Mouse (Mus musculus) CH12.LX (cell line): ENCODE measurements at regions not wholly inside any gene's neighbourhood (a gene's known extent, or its start where the extent isn't known, plus 50 kb on each side); places are given as distances from the start of the nearest gene placed in this dataset.

Experiments used
- DNase-seq: peaks from one replicate; pipeline ENCODE4 v3.0.0-alpha.2; 2013; ENCODE audit errors: extremely low read depth
- H3K27ac ChIP-seq: 2 replicates; pipeline ENCODE4 v1.5.1; 2012; ENCODE audit warnings: low read depth, mild to moderate bottlenecking, control low read depth, moderate library complexity; ENCODE audit not compliant: insufficient read depth
- H3K27me3 ChIP-seq: replicated peaks from 2 replicates; pipeline ENCODE3; 2012; ENCODE audit warnings: inconsistent platforms
- H3K36me3 ChIP-seq, 2 experiments: replicated peaks in 1 of 2; 2 replicates each; pipeline versions ENCODE3 to v1.6.1; 2012; ENCODE audit warnings: inconsistent platforms in 1 of 2, low read length in 1 of 2, mild to moderate bottlenecking in 1 of 2, mixed read lengths in 1 of 2, moderate library complexity in 1 of 2; ENCODE audit not compliant: control insufficient read depth in 1 of 2, insufficient read depth in 1 of 2
- H3K4me1 ChIP-seq, 2 experiments: 2 replicates each; pipeline ENCODE4 v1.6.1; 2012; ENCODE audit warnings: inconsistent platforms in 1 of 2, moderate library complexity in 1 of 2; ENCODE audit not compliant: insufficient read depth in 2 of 2, control insufficient read depth in 1 of 2
- H3K4me2 ChIP-seq: 2 replicates; pipeline ENCODE4 v1.6.1; 2012; ENCODE audit warnings: low read depth, mild to moderate bottlenecking, control low read depth; ENCODE audit not compliant: poor library complexity, insufficient read depth, severe bottlenecking
- H3K4me3 ChIP-seq, 3 experiments: fragments of 150-350 bp in 1 of 3; sonication (generic) in 1 of 3; replicated peaks in 1 of 3; 2 replicates each; pipeline versions ENCODE3 to v1.5.1; 2011 to 2012; ENCODE audit warnings: low read depth in 2 of 3, low read length in 2 of 3, mild to moderate bottlenecking in 2 of 3, moderate library complexity in 2 of 3, control low read depth in 1 of 3, improper control_type of control experiment in 1 of 3, inconsistent platforms in 1 of 3, mixed read lengths in 1 of 3; ENCODE audit not compliant: poor library complexity in 1 of 3
- H3K79me2 ChIP-seq: replicated peaks from 2 replicates; pipeline ENCODE4 v1.6.1; 2012; ENCODE audit warnings: mild to moderate bottlenecking, moderate library complexity; ENCODE audit not compliant: control insufficient read depth, poor library complexity, insufficient read depth, severe bottlenecking; ENCODE audit errors: extremely low read depth
- H3K9ac ChIP-seq: 2 replicates; pipeline ENCODE4 v1.6.1; 2012; ENCODE audit warnings: low read depth, mild to moderate bottlenecking, control low read depth, moderate library complexity; ENCODE audit not compliant: insufficient read depth
- H3K9me3 ChIP-seq: replicated peaks from 2 replicates; pipeline ENCODE3; 2012; ENCODE audit warnings: low read length, inconsistent platforms, mixed read lengths
- CHD1 ChIP-seq: IDR thresholded peaks from 2 replicates; pipeline ENCODE4 v1.6.1; 2012; ENCODE audit warnings: low read depth, low read length, improper control_type of control experiment, inconsistent platforms
- CTCF ChIP-seq, 2 experiments: IDR thresholded peaks in 1 of 2; conservative IDR thresholded peaks in 1 of 2; 2 replicates each; pipeline ENCODE4 v1.5.1; 2011 to 2012; ENCODE audit warnings: low read depth in 2 of 2, low read length in 2 of 2, improper control_type of control experiment in 1 of 2, inconsistent platforms in 1 of 2, mild to moderate bottlenecking in 1 of 2, moderate library complexity in 1 of 2
- E2F4 ChIP-seq: IDR thresholded peaks from 2 replicates; pipeline ENCODE4 v1.6.1; 2011; ENCODE audit warnings: low read depth, low read length, improper control_type of control experiment; ENCODE audit not compliant: insufficient replicate concordance
- ELF1 ChIP-seq: IDR thresholded peaks from 2 replicates; pipeline ENCODE4 v1.6.1; 2014; ENCODE audit warnings: low read depth, mild to moderate bottlenecking, inconsistent platforms, low read length, improper control_type of control experiment
- EP300 ChIP-seq: IDR thresholded peaks from 2 replicates; pipeline ENCODE4 v1.6.1; 2011; ENCODE audit warnings: low read length, improper control_type of control experiment
- ETS1 ChIP-seq: conservative IDR thresholded peaks from 2 replicates; pipeline ENCODE4 v1.6.1; 2012; ENCODE audit warnings: low read depth, mild to moderate bottlenecking, inconsistent platforms, low read length, improper control_type of control experiment, moderate library complexity
- GABPA ChIP-seq: IDR thresholded peaks from 2 replicates; pipeline ENCODE4 v1.6.1; 2012; ENCODE audit warnings: low read depth, low read length, improper control_type of control experiment, inconsistent platforms; ENCODE audit not compliant: insufficient replicate concordance
- HCFC1 ChIP-seq: IDR thresholded peaks from 2 replicates; pipeline ENCODE4 v1.6.1; 2012; ENCODE audit warnings: low read depth, mild to moderate bottlenecking, inconsistent platforms, low read length, improper control_type of control experiment
- IRF4 ChIP-seq: IDR thresholded peaks from 2 replicates; pipeline ENCODE4 v1.6.1; 2014; ENCODE audit warnings: low read depth, mild to moderate bottlenecking, inconsistent platforms, low read length, improper control_type of control experiment
- MAX ChIP-seq: IDR thresholded peaks from 2 replicates; pipeline ENCODE4 v1.6.1; 2011; ENCODE audit warnings: low read length, improper control_type of control experiment
- MAZ ChIP-seq: IDR thresholded peaks from 2 replicates; pipeline ENCODE4 v1.6.1; 2012; ENCODE audit warnings: low read depth, mild to moderate bottlenecking, inconsistent platforms, low read length, improper control_type of control experiment, moderate library complexity
- MXI1 ChIP-seq: IDR thresholded peaks from 2 replicates; pipeline ENCODE4 v1.6.1; 2011; ENCODE audit warnings: mild to moderate bottlenecking, low read depth, low read length, improper control_type of control experiment
- MYC ChIP-seq: IDR thresholded peaks from 2 replicates; pipeline ENCODE4 v1.6.1; 2011; ENCODE audit warnings: low read depth, mild to moderate bottlenecking, improper control_type of control experiment, low read length
- NELFE ChIP-seq: IDR thresholded peaks from 2 replicates; pipeline ENCODE4 v1.6.1; 2011; ENCODE audit warnings: low read depth, low read length, improper control_type of control experiment
- NRF1 ChIP-seq: IDR thresholded peaks from 2 replicates; pipeline ENCODE4 v1.6.1; 2014; ENCODE audit warnings: low read depth, mild to moderate bottlenecking, inconsistent platforms, low read length, improper control_type of control experiment, moderate library complexity
- RAD21 ChIP-seq: IDR thresholded peaks from 2 replicates; pipeline ENCODE4 v1.6.1; 2011; ENCODE audit warnings: low read depth, mild to moderate bottlenecking, low read length, improper control_type of control experiment, moderate library complexity
- RCOR1 ChIP-seq: conservative IDR thresholded peaks from 2 replicates; pipeline ENCODE4 v1.6.1; 2012; ENCODE audit warnings: low read depth, mild to moderate bottlenecking, inconsistent platforms, low read length, improper control_type of control experiment
- UBTF ChIP-seq: IDR thresholded peaks from 2 replicates; pipeline ENCODE4 v1.6.1; 2012; ENCODE audit warnings: low read depth, mild to moderate bottlenecking, inconsistent platforms, low read length, improper control_type of control experiment, moderate library complexity
- USF1 ChIP-seq: IDR thresholded peaks from 2 replicates; pipeline ENCODE4 v1.6.1; 2014; ENCODE audit warnings: low read depth, mild to moderate bottlenecking, inconsistent platforms, low read length, improper control_type of control experiment
- USF2 ChIP-seq: conservative IDR thresholded peaks from 2 replicates; pipeline ENCODE4 v1.6.1; 2011; ENCODE audit warnings: low read depth, low read length, improper control_type of control experiment
- ZC3H11A ChIP-seq: IDR thresholded peaks from 2 replicates; pipeline ENCODE4 v1.6.1; 2012; ENCODE audit warnings: low read depth, mild to moderate bottlenecking, inconsistent platforms, low read length, improper control_type of control experiment
- ZKSCAN1 ChIP-seq: IDR thresholded peaks from 2 replicates; pipeline ENCODE4 v1.6.1; 2012; ENCODE audit warnings: low read depth, inconsistent platforms, low read length, improper control_type of control experiment, borderline replicate concordance
- ZNF384 ChIP-seq: IDR thresholded peaks from 2 replicates; pipeline ENCODE4 v1.6.1; 2012; ENCODE audit warnings: low read depth, low read length, improper control_type of control experiment, inconsistent platforms
- dilution Hi-C: fragments of 300-500 bp; cut with MboI; formaldehyde crosslinking; loops from 2 replicates; pipeline ENCODE4 v1.14.3; 2020; ENCODE audit warnings: low sequenced_read_pairs; ENCODE audit not compliant: extremely low pct_unique_long_range_greater_than_20kb, extremely low pct_ligation_motif_present
- in situ Hi-C: fragments of 300-500 bp; cut with MboI; formaldehyde crosslinking; loops from 3 replicates; pipeline ENCODE4 v1.14.3; 2019; ENCODE audit warnings: low sequenced_read_pairs, low pct_ligation_motif_present, low pct_unique_long_range_greater_than_20kb, mixed read lengths

DNA sequence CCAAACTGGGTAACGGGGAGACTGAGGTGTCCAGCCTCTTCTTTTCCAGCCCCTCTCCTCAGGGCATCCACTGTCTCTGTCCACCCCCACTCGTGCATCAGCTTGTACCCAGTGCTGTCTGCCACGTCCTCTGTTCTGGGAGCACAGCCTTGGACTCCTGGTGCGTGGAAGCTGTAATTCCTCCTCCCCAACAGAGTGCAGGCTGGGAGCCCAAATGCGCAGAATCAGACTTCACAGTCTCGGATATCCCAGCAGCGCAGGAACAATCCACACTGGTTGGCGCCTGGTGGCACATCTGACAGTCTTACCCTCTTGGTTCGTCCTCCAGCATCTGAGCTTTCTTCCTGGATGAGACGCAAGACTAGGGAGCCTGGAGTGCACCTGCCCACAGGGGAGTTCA, 61.9 kb upstream of the Ipo5 start:
- no peak overlapping the region for H3K4me3 ChIP-seq
- H3K79me2 ChIP-seq: no peaks in the 10 kb centered on the region
- no peaks in the 10 kb centered on the region for H3K9me3 ChIP-seq
- in situ Hi-C loops: no loop called here
- dilution Hi-C loops: no loop called here
- peaks cover 15 to 54% of the 10 kb centered on the region in 2 experiments for H3K4me1 ChIP-seq
- no peaks in the 10 kb centered on the region for H3K36me3 ChIP-seq
- no peak overlapping the region for H3K4me2 ChIP-seq
- no peak overlapping the region for H3K27ac ChIP-seq
- no peak overlapping the region for H3K9ac ChIP-seq
- DNase-seq: no peak
- TF ChIP-seq MAX (no peak), USF1 (no peak), HCFC1 (no peak), ETS1 (no peak), NELFE (no peak), CTCF (conservative IDR thresholded peaks at IDR 0.05 in 1 of 2, IDR thresholded peaks at IDR 0.05 in 1 of 2; ENCODE audit: low read depth in 2 of 2, low read length in 2 of 2) (no peak), GABPA (no peak), RCOR1 (no peak), E2F4 (no peak), UBTF (no peak), RAD21 (no peak), MYC (no peak), ELF1 (no peak), ZNF384 (no peak), MXI1 (no peak), CHD1 (no peak), MAZ (no peak), ZKSCAN1 (no peak)
- H3K27me3 ChIP-seq: no peaks in the 10 kb centered on the region

DNA sequence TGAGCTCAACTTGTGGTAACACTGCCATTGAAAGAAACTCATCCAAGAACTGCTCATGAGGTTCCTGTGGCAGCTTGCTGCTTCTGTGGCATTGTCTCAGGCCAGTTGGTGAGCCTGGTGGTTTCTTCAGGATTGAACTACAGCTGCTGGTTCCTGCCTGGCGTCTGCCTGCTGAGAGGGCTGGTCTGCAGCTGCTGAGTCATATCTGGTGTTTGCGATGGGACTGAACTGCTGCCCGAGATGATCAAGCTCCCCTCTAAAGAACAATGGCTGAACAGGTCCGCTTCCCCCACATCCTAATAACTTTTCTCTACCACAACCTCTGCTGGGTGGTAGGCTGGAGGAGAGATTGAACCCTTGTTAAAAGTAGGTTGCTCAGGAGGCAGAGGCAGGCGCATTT, 57.4 kb upstream of the Ipo5 start:
- peaks cover 4% of the 10 kb centered on the region for H3K9me3 ChIP-seq
- H3K4me2 ChIP-seq: no peak overlapping the region
- no peaks in the 10 kb centered on the region for H3K27me3 ChIP-seq
- TF ChIP-seq ZC3H11A (no peak), NRF1 (no peak), USF2 (no peak), IRF4 (peak; percentile 52), EP300 (peak; percentile 37; the same call in 1 of the 2 replicates)
- H3K4me3 ChIP-seq: no peak overlapping the region
- H3K36me3 ChIP-seq: no peaks in the 10 kb centered on the region
- H3K4me1 ChIP-seq: peaks cover 2 to 22% of the 10 kb centered on the region in 2 experiments; a peak in 3 of 4 replicates
- H3K79me2 ChIP-seq: no peaks in the 10 kb centered on the region
- in situ Hi-C loops: no loop called here
- no peak overlapping the region for H3K27ac ChIP-seq
- no peak for DNase-seq
- H3K9ac ChIP-seq: no peak overlapping the region
- dilution Hi-C loops: no loop called here
